Mouse (Mus musculus) intestine, embryonic 14.5 days (tissue): ENCODE measurements around the gene Slc37a1. TPM values are rescaled to one million over a fixed set of nuclear protein-coding genes. Genes with fewer than 3 reads are reported as not detected.
"Not testable (repeated sequence)": the region's sequence is repeated elsewhere in the genome, so short reads cannot be mapped to it uniquely, and the experiment has no call there.

Experiments
- ATAC-seq: fragments of 200-750 bp; cut with Nextera tagmentation; replicated peaks from 2 replicates; pipeline ENCODE4 v1.8.0; 2017; ENCODE audit warnings: low read depth, moderate number of reproducible peaks, moderate TSS enrichment, moderate library complexity; ENCODE audit not compliant: low FRiP score, low TSS enrichment
- DNase-seq: peaks from one replicate; pipeline ENCODE4 v3.0.0-alpha.2; 2018; ENCODE audit warnings: low spot score
- H3K27ac ChIP-seq: fragments of 300-500 bp; sonication (generic); 2 replicates; pipeline ENCODE4 v1.5.1; 2014; ENCODE audit warnings: low read depth, mild to moderate bottlenecking, control low read depth
- H3K27me3 ChIP-seq: fragments of 300-500 bp; sonication (generic); replicated peaks from 2 replicates; pipeline ENCODE4 v1.6.1; 2014; ENCODE audit warnings: low read length, control low read depth; ENCODE audit not compliant: control insufficient read depth, insufficient read depth
- H3K36me3 ChIP-seq: fragments of 300-500 bp; sonication (generic); 2 replicates; pipeline ENCODE4 v1.6.1; 2014; ENCODE audit warnings: low read length, control low read depth; ENCODE audit not compliant: control insufficient read depth, insufficient read depth
- H3K4me1 ChIP-seq: fragments of 300-500 bp; sonication (generic); replicated peaks from 2 replicates; pipeline ENCODE4 v1.6.1; 2014; ENCODE audit warnings: low read length, control low read depth, mixed read lengths; ENCODE audit not compliant: control insufficient read depth, insufficient read depth
- H3K4me2 ChIP-seq: fragments of 300-500 bp; sonication (generic); 2 replicates; pipeline ENCODE4 v1.6.1; 2014; ENCODE audit warnings: low read length
- H3K4me3 ChIP-seq: fragments of 300-500 bp; sonication (generic); 2 replicates; pipeline ENCODE4 v1.5.1; 2014; ENCODE audit warnings: low read depth, low read length, control low read depth, mixed read lengths
- H3K9ac ChIP-seq: fragments of 300-500 bp; sonication (generic); 2 replicates; pipeline ENCODE4 v1.6.1; 2014; ENCODE audit warnings: mild to moderate bottlenecking, low read length
- H3K9me3 ChIP-seq: fragments of 300-500 bp; sonication (generic); 2 replicates; pipeline ENCODE4 v1.6.1; 2016; ENCODE audit warnings: low read length, control low read depth; ENCODE audit not compliant: control insufficient read depth
- WGBS: fragments of 180-500 bp; shearing (Covaris S2); extraction: QIAGEN DNeasy Blood & Tissue Kit; methylation state at CpG from one replicate; pipeline ENCODE4 v1.1.7; 2014; 5-methylcytosine and 5-hydroxymethylcytosine counted together
- polyA plus RNA-seq: library from polyadenylated mRNA; unstranded; fragments of >200 nt; fragmentation: Nextera tagmentation; extraction: Ambion mirVana; gene quantifications from 2 replicates; pipeline ENCODE4 v1.2.1, GENCODE M21; 2014

The Slc37a1 gene
- polyA plus RNA-seq, 1 experiment from 2014 or later = 14.7 TPM

GRCm38 (mm10) chr17:31351984-31352383, 65.4 kb downstream of the Slc37a1 start:
- H3K27ac ChIP-seq = no peak overlapping the region
- H3K4me2 ChIP-seq = no peak overlapping the region
- DNase-seq (no peak), ATAC-seq (no peak)
- no peak overlapping the region for H3K4me3 ChIP-seq
- H3K9ac ChIP-seq = no peak overlapping the region
- 76% methylated on average over 8 of the region's 8 CpGs for WGBS
- no peaks in the 10 kb centered on the region for H3K9me3 ChIP-seq
- no peaks in the 10 kb centered on the region for H3K36me3 ChIP-seq
- no peaks in the 10 kb centered on the region for H3K4me1 ChIP-seq
- no peaks in the 10 kb centered on the region for H3K27me3 ChIP-seq

GRCm38 (mm10) chr17:31353255-31353654, 66.7 kb downstream of the Slc37a1 start:
- H3K9me3 ChIP-seq = no peaks in the 10 kb centered on the region
- H3K4me2 ChIP-seq = no peak overlapping the region
- WGBS = 85% methylated on average over 2 of the region's 2 CpGs
- H3K9ac ChIP-seq = no peak overlapping the region
- no peaks in the 10 kb centered on the region for H3K4me1 ChIP-seq
- no peaks in the 10 kb centered on the region for H3K36me3 ChIP-seq
- no peaks in the 10 kb centered on the region for H3K27me3 ChIP-seq
- ATAC-seq (no peak), DNase-seq (no peak)
- H3K27ac ChIP-seq = no peak overlapping the region
- no peak overlapping the region for H3K4me3 ChIP-seq

GRCm38 (mm10) chr17:31354684-31355083, 68.1 kb downstream of the Slc37a1 start:
- H3K4me3 ChIP-seq, H3K9ac ChIP-seq, H3K36me3 ChIP-seq, H3K27me3 ChIP-seq, DNase-seq, H3K9me3 ChIP-seq, ATAC-seq, H3K4me1 ChIP-seq, H3K27ac ChIP-seq, H3K4me2 ChIP-seq: not testable (repeated sequence)
- WGBS = 78% methylated on average over 3 of the region's 3 CpGs

GRCm38 (mm10) chr17:31355792-31356502, 69.4 kb downstream of the Slc37a1 start:
- no peaks in the 10 kb centered on the region for H3K27me3 ChIP-seq
- H3K36me3 ChIP-seq = no peaks in the 10 kb centered on the region
- no peak overlapping the region for H3K27ac ChIP-seq
- H3K4me3 ChIP-seq = no peak overlapping the region
- H3K9ac ChIP-seq = no peak overlapping the region
- WGBS = 37% methylated on average over 8 of the region's 8 CpGs
- ATAC-seq = no peak
- H3K4me1 ChIP-seq = no peaks in the 10 kb centered on the region
- no peak overlapping the region for H3K4me2 ChIP-seq
- no peaks in the 10 kb centered on the region for H3K9me3 ChIP-seq
- DNase-seq = no peak

- no peak overlapping the region for H3K4me2 ChIP-seq
- WGBS = 83% methylated on average over 13 of the region's 13 CpGs
Observed at GRCm38 (mm10) chr17:31360582-31360981, 74.0 kb downstream of the Slc37a1 start.

GRCm38 (mm10) chr17:31365586-31366166, 79.1 kb downstream of the Slc37a1 start:
- Histone ChIP-seq H3K9me3 (no peaks in the 10 kb centered on the region), H3K9ac (no peak overlapping the region), H3K27me3 (no peaks in the 10 kb centered on the region), H3K36me3 (no peaks in the 10 kb centered on the region), H3K4me2 (no peak overlapping the region), H3K4me1 (no peaks in the 10 kb centered on the region), H3K4me3 (no peak overlapping the region), H3K27ac (no peak overlapping the region)
- DNase-seq (no peak), ATAC-seq (no peak)
- WGBS = 82% methylated on average over 5 of the region's 5 CpGs

More at GRCm38 (mm10) chr17:31360582-31360981, 74.0 kb downstream of the Slc37a1 start:
- H3K36me3 ChIP-seq = no peaks in the 10 kb centered on the region
- H3K27ac ChIP-seq = no peak overlapping the region
- ATAC-seq (no peak), DNase-seq (no peak)
- no peak overlapping the region for H3K4me3 ChIP-seq
- no peaks in the 10 kb centered on the region for H3K4me1 ChIP-seq
- no peaks in the 10 kb centered on the region for H3K9me3 ChIP-seq
- H3K9ac ChIP-seq = no peak overlapping the region
- no peaks in the 10 kb centered on the region for H3K27me3 ChIP-seq

- no peak overlapping the region for H3K9ac ChIP-seq
- no peak for DNase-seq
- H3K4me1 ChIP-seq = no peaks in the 10 kb centered on the region
- no peaks in the 10 kb centered on the region for H3K9me3 ChIP-seq
- H3K4me3 ChIP-seq = no peak overlapping the region
- WGBS = 76% methylated on average over 2 of the region's 2 CpGs
- H3K27ac ChIP-seq = no peak overlapping the region
- no peaks in the 10 kb centered on the region for H3K27me3 ChIP-seq
- ATAC-seq = no peak
- H3K36me3 ChIP-seq = no peaks in the 10 kb centered on the region
- no peak overlapping the region for H3K4me2 ChIP-seq
Observed at GRCm38 (mm10) chr17:31370221-31370620, 83.6 kb downstream of the Slc37a1 start.

GRCm38 (mm10) chr17:31370931-31371330, 84.3 kb downstream of the Slc37a1 start:
- Histone ChIP-seq H3K4me2 (no peak overlapping the region), H3K36me3 (no peaks in the 10 kb centered on the region), H3K4me3 (no peak overlapping the region), H3K9ac (no peak overlapping the region), H3K27me3 (no peaks in the 10 kb centered on the region), H3K9me3 (no peaks in the 10 kb centered on the region), H3K27ac (no peak overlapping the region), H3K4me1 (no peaks in the 10 kb centered on the region)
- ATAC-seq (no peak), DNase-seq (no peak)

GRCm38 (mm10) chr17:31377961-31378360, 91.4 kb downstream of the Slc37a1 start:
- Histone ChIP-seq H3K9me3 (no peaks in the 10 kb centered on the region), H3K27me3 (no peaks in the 10 kb centered on the region), H3K4me3 (no peak overlapping the region), H3K4me1 (peaks cover 2% of the 10 kb centered on the region; the same call in 1 of the 2 replicates), H3K36me3 (no peaks in the 10 kb centered on the region), H3K4me2 (no peak overlapping the region), H3K27ac (no peak overlapping the region), H3K9ac (no peak overlapping the region)
- DNase-seq (peak; percentile 79), ATAC-seq (no peak)
- 14% methylated on average over 7 of the region's 7 CpGs for WGBS
